Mouse (Mus musculus) testis, adult 2 months (tissue): ENCODE results near the gene Slc15a3.

ENCODE experiments used
- CTCF ChIP-seq: fragments of 200-500 bp; IDR thresholded peaks from 2 replicates; pipeline ENCODE4 v1.5.1; 2012; ENCODE audit warnings: low read depth, mild to moderate bottlenecking, inconsistent platforms, low read length, moderate library complexity; ENCODE audit not compliant: control insufficient read depth, insufficient read depth, insufficient replicate concordance
- POLR2A ChIP-seq: fragments of 200-500 bp; IDR thresholded peaks from 2 replicates; pipeline ENCODE4 v1.6.1; 2012; ENCODE audit warnings: low read depth, mild to moderate bottlenecking, inconsistent platforms, low read length, moderate library complexity; ENCODE audit not compliant: control insufficient read depth

DNA sequence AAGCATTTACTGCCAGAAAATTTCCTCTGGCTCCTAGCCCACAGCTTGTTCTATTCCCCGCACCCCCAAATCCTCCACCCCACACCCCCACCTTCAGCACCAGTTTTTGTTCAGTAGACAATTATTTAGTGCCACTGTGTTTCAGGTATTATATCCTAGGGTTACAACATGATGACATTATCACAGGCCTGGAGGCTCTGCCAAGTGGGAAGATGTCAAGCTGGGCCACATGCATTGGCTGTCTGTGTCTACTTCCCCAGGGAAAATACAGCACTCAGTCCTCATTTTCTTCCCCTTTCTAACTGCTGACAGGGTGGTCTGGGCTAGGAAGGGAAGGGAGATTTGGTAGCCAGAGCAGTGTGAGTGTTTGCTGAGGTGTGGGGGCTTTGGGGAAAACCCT is 44.6 kb upstream of the Slc15a3 start:
- TF ChIP-seq POLR2A (no peak), CTCF (no peak)
